Mouse (Mus musculus) thymus, postnatal 36 days (tissue): ENCODE measurements around the gene Stk11ip.

ENCODE experiments used
- DNase-seq, 2 experiments: peaks; one replicate each; pipeline ENCODE4 v3.0.0; 2022; ENCODE audit warnings: mixed read lengths in 2 of 2

Stk11ip gene

GRCm38 (mm10) chr1:75521321-75522031, at the start of gene Stk11ip:
TSS of gene Stk11ip (plus strand) at chr1:75521529.
- DNase-seq = peak; percentile 89 to 90

GRCm38 (mm10) chr1:75476441-75476840, 44.9 kb upstream of the Stk11ip start:
- no peak for DNase-seq

GRCm38 (mm10) chr1:75477264-75477965, 43.9 kb upstream of the Stk11ip start:
- peak; percentile 76 to 80 for DNase-seq

GRCm38 (mm10) chr1:75477966-75478290, 43.4 kb upstream of the Stk11ip start:
- DNase-seq = no peak

- DNase-seq = no peak
These were observed 42.8 kb upstream of the Stk11ip start for GRCm38 (mm10) chr1:75478497-75478896.

GRCm38 (mm10) chr1:75478916-75479634, 42.3 kb upstream of the Stk11ip start, which contains the start of the genes Chpf and Tmem198:
TSS of gene Chpf (minus strand) at chr1:75479307.
TSS of gene Tmem198 (plus strand) at chr1:75479532.
- peak; percentile 97 for DNase-seq

- DNase-seq = no peak
These were observed 41.7 kb upstream of the Stk11ip start for GRCm38 (mm10) chr1:75479635-75479989.

GRCm38 (mm10) chr1:75480036-75480435, 41.3 kb upstream of the Stk11ip start:
- DNase-seq = no peak

- DNase-seq = no peak
These were observed 40.6 kb upstream of the Stk11ip start for GRCm38 (mm10) chr1:75480735-75481134.

GRCm38 (mm10) chr1:75486561-75486960, 34.8 kb upstream of the Stk11ip start:
- no peak for DNase-seq

- no peak for DNase-seq
These were observed 34.3 kb upstream of the Stk11ip start for GRCm38 (mm10) chr1:75487040-75487404.

GRCm38 (mm10) chr1:75487405-75488161, 33.7 kb upstream of the Stk11ip start:
- DNase-seq = peak; percentile 70 to 74

GRCm38 (mm10) chr1:75490785-75491551, 30.4 kb upstream of the Stk11ip start:
- no peak for DNase-seq

- no peak for DNase-seq
These were observed 28.7 kb upstream of the Stk11ip start for GRCm38 (mm10) chr1:75492579-75493170.

GRCm38 (mm10) chr1:75494878-75495548, 26.3 kb upstream of the Stk11ip start:
- no peak for DNase-seq

- no peak for DNase-seq
These were observed 22.4 kb upstream of the Stk11ip start for GRCm38 (mm10) chr1:75498897-75499296.

- no peak for DNase-seq
These were observed 21.9 kb upstream of the Stk11ip start for GRCm38 (mm10) chr1:75499441-75499840.

- DNase-seq = no peak
These were observed 19.4 kb upstream of the Stk11ip start for GRCm38 (mm10) chr1:75501905-75502304.

- DNase-seq = no peak
These were observed 18.2 kb upstream of the Stk11ip start for GRCm38 (mm10) chr1:75502945-75503650.

- no peak for DNase-seq
These were observed 17.7 kb upstream of the Stk11ip start for GRCm38 (mm10) chr1:75503651-75503980.
